Mouse (Mus musculus) hindbrain, embryonic 16.5 days (tissue): ENCODE results near the gene Lama1. TPM values are rescaled to one million over a fixed set of nuclear protein-coding genes. Genes with fewer than 3 reads are reported as not detected.

Source experiments
- ATAC-seq: fragments of 200-750 bp; cut with Nextera tagmentation; 2 replicates; pipeline ENCODE4 v1.8.0; 2017; ENCODE audit warnings: moderate TSS enrichment, moderate library complexity
- H3K27ac ChIP-seq: fragments of 300-500 bp; sonication (generic); 2 replicates; pipeline ENCODE4 v1.5.1; 2014; ENCODE audit warnings: low read depth, mild to moderate bottlenecking, control low read depth, low read length, moderate library complexity
- H3K27me3 ChIP-seq: fragments of 300-500 bp; sonication (generic); replicated peaks from 2 replicates; pipeline ENCODE4 v1.6.1; 2014; ENCODE audit warnings: low read length; ENCODE audit not compliant: control insufficient read depth, insufficient read depth
- H3K36me3 ChIP-seq: fragments of 300-500 bp; sonication (generic); 2 replicates; pipeline ENCODE4 v1.6.1; 2014; ENCODE audit warnings: mild to moderate bottlenecking, low read length, moderate library complexity, mixed read lengths; ENCODE audit not compliant: control insufficient read depth, insufficient read depth
- H3K4me1 ChIP-seq: fragments of 300-500 bp; sonication (generic); 2 replicates; pipeline ENCODE4 v1.6.1; 2014; ENCODE audit warnings: low read depth, low read length; ENCODE audit not compliant: control insufficient read depth, insufficient read depth
- H3K4me2 ChIP-seq: fragments of 300-500 bp; sonication (generic); 2 replicates; pipeline ENCODE4 v1.6.1; 2014; ENCODE audit warnings: mild to moderate bottlenecking, low read length, control low read depth, moderate library complexity
- H3K4me3 ChIP-seq: fragments of 300-500 bp; sonication (generic); 2 replicates; pipeline ENCODE4 v1.5.1; 2014; ENCODE audit warnings: mild to moderate bottlenecking, low read length, control low read depth, moderate library complexity
- H3K9ac ChIP-seq: fragments of 300-500 bp; sonication (generic); 2 replicates; pipeline ENCODE4 v1.6.1; 2014; ENCODE audit warnings: low read depth, mild to moderate bottlenecking, control low read depth, low read length, moderate library complexity
- H3K9me3 ChIP-seq: fragments of 300-500 bp; sonication (generic); 2 replicates; pipeline ENCODE4 v1.6.1; 2014; ENCODE audit warnings: mild to moderate bottlenecking, low read length, moderate library complexity; ENCODE audit not compliant: control insufficient read depth
- WGBS: fragments of 180-500 bp; shearing (Covaris S2); extraction: QIAGEN DNeasy Blood & Tissue Kit; methylation state at CpG from one replicate; pipeline ENCODE4 v1.1.7; 2014; 5-methylcytosine and 5-hydroxymethylcytosine counted together
- polyA plus RNA-seq: library from polyadenylated mRNA; unstranded; fragments of >200 nt; fragmentation: Nextera tagmentation; extraction: Ambion mirVana; gene quantifications from 2 replicates; pipeline ENCODE4 v1.2.1, GENCODE M21; 2015

Lama1 gene
- polyA plus RNA-seq, 1 experiment from 2014 or later = 6.0 TPM

- 72% methylated on average over 13 of the region's 13 CpGs for WGBS
- no peak overlapping the region for H3K27ac ChIP-seq
- ATAC-seq = no peak
These were observed 10.8 kb downstream of the Lama1 start for GRCm38 (mm10) chr17:67707793-67708364.

DNA sequence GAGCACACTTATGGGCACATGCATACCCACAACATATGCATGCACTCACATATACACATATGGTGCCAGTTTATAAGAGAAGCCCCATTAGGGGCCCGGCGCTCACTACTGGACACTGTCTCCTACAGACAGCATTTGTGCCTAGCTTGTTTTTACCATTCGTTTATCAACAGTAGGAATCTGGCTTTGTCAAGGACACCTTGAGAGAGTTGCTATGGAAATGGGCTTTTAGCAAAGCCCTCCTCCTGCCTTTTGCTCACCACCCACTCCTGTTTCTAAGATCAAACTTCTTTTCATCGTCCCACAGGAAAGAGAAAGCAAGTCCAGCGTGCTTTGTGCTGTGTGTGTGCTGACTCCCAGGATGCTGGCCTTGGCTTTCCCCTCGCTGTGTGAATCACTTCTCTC, 13.3 kb downstream of the Lama1 start:
- H3K9me3 ChIP-seq = no peaks in the 10 kb centered on the region
- peak; percentile 35; the same call in 1 of the 2 replicates for ATAC-seq

More at GRCm38 (mm10) chr17:67707793-67708364, 10.8 kb downstream of the Lama1 start:
- Histone ChIP-seq H3K4me2 (no peak overlapping the region), H3K9ac (no peak overlapping the region), H3K36me3 (no peaks in the 10 kb centered on the region), H3K4me1 (no peaks in the 10 kb centered on the region; the same call in 1 of the 2 replicates), H3K4me3 (no peak overlapping the region), H3K9me3 (no peaks in the 10 kb centered on the region), H3K27me3 (no peaks in the 10 kb centered on the region)

DNA sequence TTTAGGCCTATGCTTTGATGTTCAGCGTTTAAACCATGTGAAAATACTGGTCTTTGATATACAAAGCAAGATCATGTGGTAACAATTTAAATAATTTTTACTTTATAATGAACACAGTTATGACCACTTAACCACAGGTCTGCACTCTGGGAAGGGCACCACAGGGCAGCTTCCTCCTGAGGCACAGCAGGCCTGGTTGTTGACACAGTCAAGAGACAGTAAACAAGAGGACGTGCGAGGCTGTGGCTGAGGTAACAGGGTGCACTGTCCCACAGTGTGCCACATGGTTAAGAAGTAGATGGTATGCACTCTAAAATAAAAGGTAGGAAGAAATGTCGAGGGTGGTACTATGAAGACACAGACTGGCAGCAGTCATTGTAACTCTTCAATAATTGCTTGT, 14.3 kb downstream of the Lama1 start:
- H3K4me1 ChIP-seq = no peaks in the 10 kb centered on the region
- H3K9ac ChIP-seq = no peak overlapping the region
- H3K4me2 ChIP-seq = no peak overlapping the region
- 52% methylated on average over 4 of the region's 4 CpGs for WGBS
- no peaks in the 10 kb centered on the region for H3K9me3 ChIP-seq
- H3K36me3 ChIP-seq = no peaks in the 10 kb centered on the region
- no peak overlapping the region for H3K4me3 ChIP-seq
- no peak for ATAC-seq
- H3K27me3 ChIP-seq = no peaks in the 10 kb centered on the region
- no peak overlapping the region for H3K27ac ChIP-seq

More for the DNA sequence above, 13.3 kb downstream of the Lama1 start:
- Histone ChIP-seq H3K4me3 (no peak overlapping the region), H3K4me1 (no peaks in the 10 kb centered on the region), H3K36me3 (no peaks in the 10 kb centered on the region), H3K27me3 (no peaks in the 10 kb centered on the region), H3K4me2 (no peak overlapping the region), H3K9ac (no peak overlapping the region), H3K27ac (no peak overlapping the region)
- 40% methylated on average over 6 of the region's 6 CpGs for WGBS

GRCm38 (mm10) chr17:67712929-67713328, 15.9 kb downstream of the Lama1 start:
- WGBS = 70% methylated on average over 7 of the region's 7 CpGs
- H3K9me3 ChIP-seq = no peaks in the 10 kb centered on the region
- H3K4me3 ChIP-seq = no peak overlapping the region
- no peaks in the 10 kb centered on the region for H3K27me3 ChIP-seq
- ATAC-seq = no peak
- no peaks in the 10 kb centered on the region for H3K4me1 ChIP-seq
- H3K27ac ChIP-seq = no peak overlapping the region
- H3K9ac ChIP-seq = no peak overlapping the region
- no peak overlapping the region for H3K4me2 ChIP-seq
- no peaks in the 10 kb centered on the region for H3K36me3 ChIP-seq

- Histone ChIP-seq H3K27me3 (no peaks in the 10 kb centered on the region), H3K4me3 (no peak overlapping the region), H3K9me3 (no peaks in the 10 kb centered on the region), H3K4me1 (no peaks in the 10 kb centered on the region), H3K4me2 (peak overlapping the region; percentile 8; the same call in 1 of the 2 replicates), H3K27ac (no peak overlapping the region), H3K36me3 (no peaks in the 10 kb centered on the region), H3K9ac (no peak overlapping the region)
- ATAC-seq = no peak
- WGBS = 80% methylated on average over 19 of the region's 19 CpGs
These were observed 18.4 kb downstream of the Lama1 start for GRCm38 (mm10) chr17:67715466-67715865.

GRCm38 (mm10) chr17:67722055-67722454, 25.0 kb downstream of the Lama1 start:
- H3K27ac ChIP-seq = no peak overlapping the region

GRCm38 (mm10) chr17:67722578-67722977, 25.5 kb downstream of the Lama1 start:
- no peak overlapping the region for H3K4me3 ChIP-seq
- H3K27ac ChIP-seq = no peak overlapping the region
- no peaks in the 10 kb centered on the region for H3K9me3 ChIP-seq
- H3K9ac ChIP-seq = no peak overlapping the region
- no peak overlapping the region for H3K4me2 ChIP-seq
- H3K27me3 ChIP-seq = no peaks in the 10 kb centered on the region
- 96% methylated on average over 1 of the region's 1 CpGs for WGBS
- no peak for ATAC-seq
- H3K36me3 ChIP-seq = no peaks in the 10 kb centered on the region
- H3K4me1 ChIP-seq = no peaks in the 10 kb centered on the region; the same call in 1 of the 2 replicates

More at GRCm38 (mm10) chr17:67722055-67722454, 25.0 kb downstream of the Lama1 start:
- no peak overlapping the region for H3K9ac ChIP-seq
- no peaks in the 10 kb centered on the region for H3K36me3 ChIP-seq
- H3K4me1 ChIP-seq = no peaks in the 10 kb centered on the region; the same call in 1 of the 2 replicates
- no peak for ATAC-seq
- H3K4me2 ChIP-seq = no peak overlapping the region
- WGBS = 56% methylated on average over 7 of the region's 7 CpGs
- H3K27me3 ChIP-seq = no peaks in the 10 kb centered on the region
- H3K9me3 ChIP-seq = no peaks in the 10 kb centered on the region
- H3K4me3 ChIP-seq = no peak overlapping the region

DNA sequence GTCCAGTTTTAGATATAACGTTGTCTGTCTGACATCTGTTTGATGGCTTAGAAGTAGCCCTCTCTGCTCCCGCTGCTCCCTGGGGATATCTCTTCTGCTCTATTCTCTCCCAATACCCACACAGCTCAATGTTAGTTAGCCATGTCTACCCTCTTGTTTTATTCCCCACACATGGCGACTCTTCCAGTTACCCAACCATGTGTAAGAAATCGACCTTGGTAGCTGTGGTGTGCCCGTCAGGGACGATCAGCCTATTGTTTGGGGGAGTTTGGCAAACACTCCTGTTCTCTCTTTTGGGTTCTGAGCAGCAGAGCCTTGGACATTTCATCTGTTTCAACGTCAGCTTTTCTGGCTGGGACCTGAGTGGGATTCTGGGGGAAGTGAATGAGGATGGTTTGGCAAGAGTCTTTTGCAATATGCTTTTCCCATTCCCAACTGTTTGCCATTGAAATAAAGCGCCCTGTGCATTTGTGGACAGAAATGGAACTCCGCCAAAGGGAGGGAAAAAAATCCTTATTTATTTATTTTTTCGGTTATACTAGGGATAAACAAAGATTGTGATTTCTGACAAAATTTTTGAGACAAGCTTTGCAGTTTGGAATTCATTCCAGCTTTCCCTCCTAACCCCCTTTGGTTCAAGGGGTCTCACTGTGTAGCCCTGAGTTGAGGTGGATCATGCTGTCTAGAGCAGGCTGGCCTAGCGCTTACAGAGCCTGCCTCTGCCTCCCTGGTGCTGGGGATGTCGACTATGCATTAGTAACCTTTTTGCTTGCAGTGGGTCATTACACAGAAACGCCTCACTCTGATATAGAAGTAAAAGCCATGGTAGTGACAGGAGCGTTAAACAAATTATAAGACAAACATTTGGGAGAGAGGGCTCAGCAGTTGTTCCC, 26.4 kb downstream of the Lama1 start:
- WGBS = 61% methylated on average over 14 of the region's 14 CpGs
- H3K27ac ChIP-seq = peak overlapping the region; percentile 44
- H3K4me2 ChIP-seq = no peak overlapping the region
- H3K4me3 ChIP-seq = no peak overlapping the region
- peak; percentile 73 for ATAC-seq
- H3K4me1 ChIP-seq = no peaks in the 10 kb centered on the region; the same call in 1 of the 2 replicates
- no peak overlapping the region for H3K9ac ChIP-seq
- no peaks in the 10 kb centered on the region for H3K27me3 ChIP-seq
- no peaks in the 10 kb centered on the region for H3K9me3 ChIP-seq
- H3K36me3 ChIP-seq = no peaks in the 10 kb centered on the region

- no peak for ATAC-seq
- no peaks in the 10 kb centered on the region; the same call in 1 of the 2 replicates for H3K4me1 ChIP-seq
- H3K27me3 ChIP-seq = no peaks in the 10 kb centered on the region
- H3K9me3 ChIP-seq = no peaks in the 10 kb centered on the region
- 80% methylated on average over 11 of the region's 11 CpGs for WGBS
- no peak overlapping the region for H3K4me3 ChIP-seq
- no peak overlapping the region; the same call in 1 of the 2 replicates for H3K9ac ChIP-seq
- no peak overlapping the region for H3K4me2 ChIP-seq
- H3K27ac ChIP-seq = no peak overlapping the region
- H3K36me3 ChIP-seq = no peaks in the 10 kb centered on the region
These were observed 29.5 kb downstream of the Lama1 start for GRCm38 (mm10) chr17:67726601-67727000.
